8 mouse cellular contexts compared by ENCODE assay signal in genomic region chr13:109822413-109823298, GRCm38 (mm10).
DNase-seq lines count a peak whose midpoint lies in the region; ATAC-seq and TF ChIP-seq lines count a peak whose summit lies in the region.

No protein-coding gene starts in this region.

- no peak; the same call in 1 of the 2 replicates for TF ChIP-seq POLR2A in embryonic fibroblast, embryonic 13.5 days (IDR thresholded peaks at IDR 0.05; ENCODE audit: low read depth, low read length)
- TF ChIP-seq POLR2A in limb, embryonic 14.5 days (IDR thresholded peaks at IDR 0.05; ENCODE audit: borderline replicate concordance, extremely low read depth, insufficient read depth, insufficient read length) = no peak
- TF ChIP-seq POLR2A in spleen, adult 2 months (IDR thresholded peaks at IDR 0.05; ENCODE audit: low read depth, low read length) = no peak

- peak overlapping the region; percentile 36 for H3K9ac ChIP-seq in kidney, embryonic 14.5 days (ENCODE audit: low read depth, low read length)
- peak overlapping the region; percentile 52 for H3K9ac ChIP-seq in limb, embryonic 14.5 days (ENCODE audit: low read depth, low read length, severe bottlenecking)
- peak overlapping the region; percentile 61 for H3K9ac ChIP-seq in midbrain, embryonic 16.5 days (ENCODE audit: low read depth, low read length)

- no peak for TF ChIP-seq CTCF in embryonic fibroblast, embryonic 13.5 days (IDR thresholded peaks at IDR 0.05; ENCODE audit: borderline replicate concordance, insufficient read depth, low read length)
- no peak for TF ChIP-seq CTCF in spleen, adult 2 months (IDR thresholded peaks at IDR 0.05; ENCODE audit: extremely low read depth, insufficient read depth, insufficient read length, insufficient replicate concordance)

- H3K4me2 ChIP-seq in kidney, embryonic 14.5 days (replicated peaks; ENCODE audit: low read depth, low read length) = peak overlapping the region; percentile 50
- H3K4me2 ChIP-seq in limb, embryonic 14.5 days (replicated peaks; ENCODE audit: low read depth, low read length, severe bottlenecking) = peak overlapping the region; percentile 59
- peak overlapping the region; percentile 67 for H3K4me2 ChIP-seq in midbrain, embryonic 16.5 days (ENCODE audit: low read length)

- no peak overlapping the region for H3K4me3 ChIP-seq in embryonic fibroblast, embryonic 13.5 days (ENCODE audit: insufficient read depth, low read length)
- peak overlapping the region; percentile 52 for H3K4me3 ChIP-seq in heart, embryonic 10.5 days
- peak overlapping the region; percentile 36 for H3K4me3 ChIP-seq in kidney, embryonic 14.5 days (ENCODE audit: low read length)
- peak overlapping the region; percentile 41 for H3K4me3 ChIP-seq in limb, embryonic 14.5 days (replicated peaks; ENCODE audit: low read length)
- H3K4me3 ChIP-seq in midbrain, embryonic 16.5 days (ENCODE audit: low read depth, low read length) = peak overlapping the region; percentile 38
- peak overlapping the region; percentile 37; the same call in 1 of the 2 replicates for H3K4me3 ChIP-seq in spleen, adult 2 months (ENCODE audit: extremely low read depth, insufficient read depth, insufficient read length)

- H3K27me3 ChIP-seq in heart, embryonic 10.5 days (ENCODE audit: insufficient read depth, poor library complexity, severe bottlenecking) = no peaks in the 10 kb centered on the region
- no peaks in the 10 kb centered on the region for H3K27me3 ChIP-seq in kidney, embryonic 14.5 days (ENCODE audit: control insufficient read depth, insufficient read depth, low read length)
- H3K27me3 ChIP-seq in limb, embryonic 14.5 days (ENCODE audit: control insufficient read depth, insufficient read depth, low read length) = no peaks in the 10 kb centered on the region
- H3K27me3 ChIP-seq in midbrain, embryonic 16.5 days (ENCODE audit: control insufficient read depth, insufficient read depth, low read depth, low read length) = no peaks in the 10 kb centered on the region
- no peaks in the 10 kb centered on the region for H3K27me3 ChIP-seq in spleen, adult 2 months (ENCODE audit: control insufficient read depth, insufficient read depth, low read length)

- peaks cover 25% of the 10 kb centered on the region for H3K4me1 ChIP-seq in embryonic fibroblast, embryonic 13.5 days (ENCODE audit: control insufficient read depth, insufficient read depth, low read length)
- H3K4me1 ChIP-seq in heart, embryonic 10.5 days = peaks cover 43% of the 10 kb centered on the region
- peaks cover 16% of the 10 kb centered on the region for H3K4me1 ChIP-seq in kidney, embryonic 14.5 days (ENCODE audit: control insufficient read depth, insufficient read depth, low read length)
- H3K4me1 ChIP-seq in limb, embryonic 14.5 days (ENCODE audit: control insufficient read depth, insufficient read depth, low read length) = peaks cover 32% of the 10 kb centered on the region
- H3K4me1 ChIP-seq in midbrain, embryonic 16.5 days (ENCODE audit: control insufficient read depth, insufficient read depth, low read length) = peaks cover 32% of the 10 kb centered on the region
- no peaks in the 10 kb centered on the region; the same call in 1 of the 2 replicates for H3K4me1 ChIP-seq in spleen, adult 2 months (ENCODE audit: control insufficient read depth, insufficient read depth, insufficient read length)

- H3K9me3 ChIP-seq in heart, embryonic 10.5 days = no peaks in the 10 kb centered on the region
- no peaks in the 10 kb centered on the region for H3K9me3 ChIP-seq in kidney, embryonic 14.5 days (ENCODE audit: control insufficient read depth, low read length)
- no peaks in the 10 kb centered on the region for H3K9me3 ChIP-seq in limb, embryonic 14.5 days (ENCODE audit: control insufficient read depth, low read length)
- H3K9me3 ChIP-seq in midbrain, embryonic 16.5 days (replicated peaks; ENCODE audit: control insufficient read depth, low read length, poor library complexity, severe bottlenecking) = no peaks in the 10 kb centered on the region

- no peaks in the 10 kb centered on the region for H3K36me3 ChIP-seq in heart, embryonic 10.5 days
- H3K36me3 ChIP-seq in kidney, embryonic 14.5 days (ENCODE audit: control insufficient read depth, insufficient read depth, low read length) = no peaks in the 10 kb centered on the region
- H3K36me3 ChIP-seq in limb, embryonic 14.5 days (ENCODE audit: control insufficient read depth, insufficient read depth, low read length) = no peaks in the 10 kb centered on the region
- no peaks in the 10 kb centered on the region for H3K36me3 ChIP-seq in midbrain, embryonic 16.5 days (ENCODE audit: control insufficient read depth, insufficient read depth, low read length)
- H3K36me3 ChIP-seq in spleen, adult 2 months (ENCODE audit: control insufficient read depth, insufficient read depth, low read length) = no peaks in the 10 kb centered on the region

- WGBS in heart, embryonic 10.5 days = under 1% methylated on average over 14 of the region's 15 CpGs
- under 1% methylated on average over 15 of the region's 15 CpGs for WGBS in kidney, embryonic 14.5 days
- under 1% methylated on average over 15 of the region's 15 CpGs for WGBS in limb, embryonic 14.5 days
- WGBS in midbrain, embryonic 16.5 days = under 1% methylated on average over 15 of the region's 15 CpGs
- WGBS in spleen, adult 2 months = under 1% methylated on average over 15 of the region's 15 CpGs

- peak overlapping the region; percentile 95 for H3K27ac ChIP-seq in embryonic fibroblast, embryonic 13.5 days (ENCODE audit: insufficient read depth, low read length)
- peak overlapping the region; percentile 91 for H3K27ac ChIP-seq in heart, embryonic 10.5 days
- H3K27ac ChIP-seq in kidney, embryonic 14.5 days (ENCODE audit: low read depth, low read length) = peak overlapping the region; percentile 86
- H3K27ac ChIP-seq in limb, embryonic 14.5 days (replicated peaks; ENCODE audit: low read depth, low read length) = peak overlapping the region; percentile 93
- peak overlapping the region; percentile 95 for H3K27ac ChIP-seq in midbrain, embryonic 16.5 days (ENCODE audit: low read length)
- H3K27ac ChIP-seq in spleen, adult 2 months (ENCODE audit: insufficient read depth, low read length) = peak overlapping the region; percentile 85

- DNase-seq in B cell, adult 2 months = peak; percentile 82 to 85
- DNase-seq in brain, adult 2 months (ENCODE audit: low read depth, low spot score) = peak; percentile 99
- peak; percentile 98 for DNase-seq in heart, embryonic 10.5 days (ENCODE audit: low spot score)
- DNase-seq in limb, embryonic 14.5 days (ENCODE audit: low spot score) = peak; percentile 95
- peak; percentile 88 to 95 for DNase-seq in spleen, adult 2 months (ENCODE audit: low read depth in 1 of 2, low spot score in 2 of 2)

- peak; percentile 94 for ATAC-seq in kidney, embryonic 14.5 days (ENCODE audit: low FRiP score, low TSS enrichment)
- peak; percentile 92 for ATAC-seq in limb, embryonic 14.5 days (ENCODE audit: low FRiP score, low read depth)
- ATAC-seq in midbrain, embryonic 16.5 days = peak; percentile 96
